Mouse (Mus musculus) frontal cortex, postnatal 10 days (tissue): Measurements from ENCODE around the gene March6.

ENCODE experiments used
- DNase-seq, 2 experiments: peaks; one replicate each; pipeline ENCODE4 v3.0.0; 2022; ENCODE audit warnings: low spot score in 2 of 2, mixed read lengths in 1 of 2

March6 gene

GRCm38 (mm10) chr15:31454096-31454860, 76.6 kb downstream of the March6 start:
- no peak for DNase-seq

- DNase-seq, result peak; percentile 83 to 90
Measured at GRCm38 (mm10) chr15:31453098-31453916, 77.5 kb downstream of the March6 start, which contains the start of gene Ropn1l. Ropn1l (minus strand) TSS chr15:31453737.

- no peak for DNase-seq
Measured at GRCm38 (mm10) chr15:31452336-31453097, 78.3 kb downstream of the March6 start.

GRCm38 (mm10) chr15:31449772-31450171, 81.1 kb downstream of the March6 start:
- DNase-seq, result no peak

GRCm38 (mm10) chr15:31447121-31447520, 83.7 kb downstream of the March6 start:
- no peak for DNase-seq

- DNase-seq, result no peak
Measured at GRCm38 (mm10) chr15:31442698-31443097, 88.2 kb downstream of the March6 start.

- DNase-seq, result no peak
Measured at GRCm38 (mm10) chr15:31441996-31442395, 88.9 kb downstream of the March6 start.

GRCm38 (mm10) chr15:31436811-31437210, 94.0 kb downstream of the March6 start:
- no peak for DNase-seq

- DNase-seq, result no peak
Measured at GRCm38 (mm10) chr15:31436083-31436482, 94.8 kb downstream of the March6 start.

GRCm38 (mm10) chr15:31433768-31434167, 97.1 kb downstream of the March6 start:
- DNase-seq, result no peak

GRCm38 (mm10) chr15:31431847-31432246, 99.0 kb downstream of the March6 start:
- DNase-seq, result no peak

- no peak for DNase-seq
Measured at GRCm38 (mm10) chr15:31430014-31430413, 100.8 kb downstream of the March6 start.

- DNase-seq, result no peak
Measured at GRCm38 (mm10) chr15:31429429-31429828, 101.4 kb downstream of the March6 start.

GRCm38 (mm10) chr15:31428571-31428970, 102.3 kb downstream of the March6 start:
- DNase-seq, result peak in 1 of 2 experiments; percentile 43

GRCm38 (mm10) chr15:31427390-31427789, 103.5 kb downstream of the March6 start:
- no peak for DNase-seq

- DNase-seq, result no peak
Measured at GRCm38 (mm10) chr15:31426066-31426706, 104.7 kb downstream of the March6 start.

GRCm38 (mm10) chr15:31422649-31423369, 108.0 kb downstream of the March6 start:
- DNase-seq, result no peak

GRCm38 (mm10) chr15:31419037-31419436, 111.8 kb downstream of the March6 start:
- no peak for DNase-seq

- no peak for DNase-seq
Measured at GRCm38 (mm10) chr15:31418686-31419024, 112.2 kb downstream of the March6 start.

GRCm38 (mm10) chr15:31417796-31418685, 112.8 kb downstream of the March6 start:
- DNase-seq, result peak; percentile 41 to 61
